Mouse (Mus musculus): ENCODE measurements around the gene Scn1b.

DNA sequence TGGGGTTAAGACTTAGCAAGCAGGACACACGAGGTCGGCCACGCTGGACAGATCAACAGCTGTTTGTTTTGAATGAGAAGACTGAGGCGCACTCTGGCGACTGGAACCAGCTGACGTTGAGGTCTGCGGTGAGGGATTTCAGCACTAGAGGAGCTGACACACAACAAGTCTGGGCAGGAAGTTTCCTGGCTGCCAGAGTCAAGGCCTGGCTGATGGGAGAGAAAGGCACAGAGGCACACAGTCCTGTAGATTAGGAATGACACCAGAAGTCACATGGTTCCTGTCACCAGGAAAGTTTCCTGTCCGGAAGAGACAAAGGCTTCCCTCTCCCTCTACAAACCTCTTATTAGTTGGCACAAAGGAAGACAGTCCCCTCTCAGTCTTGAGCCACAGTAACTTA, 41.6 kb upstream of the Scn1b start:
- TF ChIP-seq CTCF (conservative IDR thresholded peaks at IDR 0.05 in 1 of 2, IDR thresholded peaks at IDR 0.05 in 1 of 2; ENCODE audit: low read depth in 2 of 2, low read length in 2 of 2), result no peak
- no peak for TF ChIP-seq HCFC1 (IDR thresholded peaks at IDR 0.05; ENCODE audit: low read depth, low read length)
- TF ChIP-seq POLR2AphosphoS2 (IDR thresholded peaks at IDR 0.05; ENCODE audit: low read depth, low read length), result no peak
- 0 out of 2 replicates have a peak, but pooled peaks have one; percentile 12 for TF ChIP-seq BHLHE40 (IDR thresholded peaks at IDR 0.05; ENCODE audit: low read depth, low read length)
- TF ChIP-seq RCOR1 (conservative IDR thresholded peaks at IDR 0.05; ENCODE audit: low read depth, low read length), result no peak
- TF ChIP-seq TCF12 (IDR thresholded peaks at IDR 0.05; ENCODE audit: low read depth, low read length), result no peak
- no peak for TF ChIP-seq USF1 (IDR thresholded peaks at IDR 0.05; ENCODE audit: low read depth, low read length)
